Mouse (Mus musculus) embryonic fibroblast, embryonic 13.5 days (primary cell): ENCODE data around the gene Syt3.

ENCODE experiments used
- CTCF ChIP-seq: IDR thresholded peaks from 2 replicates; pipeline ENCODE4 v1.5.1; 2011; ENCODE audit warnings: mild to moderate bottlenecking, control low read depth, low read length, moderate library complexity, borderline replicate concordance; ENCODE audit not compliant: insufficient read depth
- POLR2A ChIP-seq: IDR thresholded peaks from 2 replicates; pipeline ENCODE4 v1.6.1; 2011; ENCODE audit warnings: low read depth, mild to moderate bottlenecking, control low read depth, low read length, moderate library complexity

- TF ChIP-seq CTCF (no peak), POLR2A (no peak)
These were observed 59.6 kb downstream of the Syt3 start for GRCm38 (mm10) chr7:44443268-44444173.
